Mouse (Mus musculus) forebrain, embryonic 11.5 days (tissue): Measurements from ENCODE around the gene Gm20388. TPM values are rescaled to one million over a fixed set of nuclear protein-coding genes. Genes with fewer than 3 reads are reported as not detected.

Experiments
- ATAC-seq: fragments of 200-750 bp; cut with Nextera tagmentation; replicated peaks from 2 replicates; pipeline ENCODE4 v1.8.0; 2017; ENCODE audit warnings: moderate TSS enrichment; ENCODE audit not compliant: low FRiP score
- DNase-seq: peaks from one replicate; pipeline ENCODE4 v3.0.0-alpha.2; 2017; ENCODE audit warnings: low spot score
- H3K27ac ChIP-seq: fragments of 300-500 bp; sonication (generic); 2 replicates; pipeline ENCODE4 v1.5.1; 2014; ENCODE audit warnings: low read depth, low read length
- H3K27me3 ChIP-seq: fragments of 300-500 bp; sonication (generic); 2 replicates; pipeline ENCODE4 v1.6.1; 2014; ENCODE audit warnings: mild to moderate bottlenecking, low read length, mixed read lengths; ENCODE audit not compliant: control insufficient read depth, insufficient read depth
- H3K36me3 ChIP-seq: fragments of 300-500 bp; sonication (generic); 2 replicates; pipeline ENCODE4 v1.6.1; 2014; ENCODE audit warnings: mild to moderate bottlenecking, low read length, moderate library complexity, mixed read lengths; ENCODE audit not compliant: control insufficient read depth, insufficient read depth
- H3K4me1 ChIP-seq: fragments of 300-500 bp; sonication (generic); replicated peaks from 2 replicates; pipeline ENCODE4 v1.6.1; 2014; ENCODE audit warnings: low read length, mixed read lengths; ENCODE audit not compliant: control insufficient read depth, insufficient read depth
- H3K4me2 ChIP-seq: fragments of 300-500 bp; sonication (generic); 2 replicates; pipeline ENCODE4 v1.6.1; 2014; ENCODE audit warnings: low read depth, mild to moderate bottlenecking, low read length, moderate library complexity, mixed read lengths; ENCODE audit not compliant: severe bottlenecking
- H3K4me3 ChIP-seq: fragments of 300-500 bp; sonication (generic); 2 replicates; pipeline ENCODE4 v1.5.1; 2014; ENCODE audit warnings: low read depth, low read length
- H3K9ac ChIP-seq: fragments of 300-500 bp; sonication (generic); 2 replicates; pipeline ENCODE4 v1.6.1; 2014; ENCODE audit warnings: low read length
- H3K9me3 ChIP-seq: fragments of 300-500 bp; sonication (generic); 2 replicates; pipeline ENCODE4 v1.6.1; 2016; ENCODE audit warnings: low read length, mixed read lengths; ENCODE audit not compliant: control insufficient read depth
- WGBS: fragments of 180-500 bp; shearing (Covaris S2); extraction: QIAGEN DNeasy Blood & Tissue Kit; methylation state at CpG from one replicate; pipeline ENCODE4 v1.1.7; 2014; 5-methylcytosine and 5-hydroxymethylcytosine counted together
- polyA plus RNA-seq: library from polyadenylated mRNA; unstranded; fragments of >200 nt; fragmentation: Nextera tagmentation; extraction: Ambion mirVana; gene quantifications from 2 replicates; pipeline ENCODE4 v1.2.1, GENCODE M21; 2014

The Gm20388 gene
- polyA plus RNA-seq, 1 experiment from 2014 or later: not detected

GRCm38 (mm10) chr8:120026991-120027390, 116.3 kb downstream of the Gm20388 start:
- Histone ChIP-seq H3K4me1 (no peaks in the 10 kb centered on the region), H3K27me3 (no peaks in the 10 kb centered on the region), H3K27ac (no peak overlapping the region), H3K4me2 (no peak overlapping the region), H3K4me3 (no peak overlapping the region), H3K36me3 (no peaks in the 10 kb centered on the region), H3K9me3 (no peaks in the 10 kb centered on the region), H3K9ac (no peak overlapping the region)
- WGBS: 90% methylated on average over 6 of the region's 6 CpGs
- ATAC-seq (no peak), DNase-seq (no peak)

- Histone ChIP-seq H3K4me3 (no peak overlapping the region), H3K27ac (no peak overlapping the region), H3K9me3 (no peaks in the 10 kb centered on the region), H3K9ac (no peak overlapping the region), H3K27me3 (no peaks in the 10 kb centered on the region), H3K4me1 (0 out of 2 replicates have a peak, but pooled peaks cover 2% of the 10 kb centered on the region), H3K4me2 (no peak overlapping the region), H3K36me3 (no peaks in the 10 kb centered on the region)
- ATAC-seq (no peak), DNase-seq (no peak)
- 75% methylated on average over 5 of the region's 5 CpGs for WGBS
Measured at GRCm38 (mm10) chr8:120030447-120030846, 119.8 kb downstream of the Gm20388 start.

- Histone ChIP-seq H3K4me3 (no peak overlapping the region), H3K9ac (no peak overlapping the region), H3K4me2 (no peak overlapping the region), H3K27ac (no peak overlapping the region), H3K9me3 (no peaks in the 10 kb centered on the region), H3K36me3 (no peaks in the 10 kb centered on the region), H3K27me3 (no peaks in the 10 kb centered on the region), H3K4me1 (0 out of 2 replicates have a peak, but pooled peaks cover 2% of the 10 kb centered on the region)
- WGBS: 85% methylated on average over 5 of the region's 5 CpGs
- ATAC-seq (no peak), DNase-seq (no peak)
Measured at GRCm38 (mm10) chr8:120032549-120033208, 122.0 kb downstream of the Gm20388 start.

- H3K9me3 ChIP-seq: no peaks in the 10 kb centered on the region
- H3K4me3 ChIP-seq: no peak overlapping the region
- H3K9ac ChIP-seq: no peak overlapping the region
- H3K27me3 ChIP-seq: no peaks in the 10 kb centered on the region
- DNase-seq: no peak
- no peak overlapping the region for H3K27ac ChIP-seq
- 0 out of 2 replicates have a peak, but pooled peaks cover 2% of the 10 kb centered on the region for H3K4me1 ChIP-seq
- WGBS: 31% methylated on average over 6 of the region's 6 CpGs
- H3K4me2 ChIP-seq: no peak overlapping the region
- no peak; the same call in 1 of the 2 replicates for ATAC-seq
- H3K36me3 ChIP-seq: no peaks in the 10 kb centered on the region
Measured at GRCm38 (mm10) chr8:120034471-120034870, 123.8 kb downstream of the Gm20388 start.

GRCm38 (mm10) chr8:120036111-120036510, 125.5 kb downstream of the Gm20388 start:
- Histone ChIP-seq H3K9ac (no peak overlapping the region), H3K4me1 (0 out of 2 replicates have a peak, but pooled peaks cover 2% of the 10 kb centered on the region), H3K36me3 (no peaks in the 10 kb centered on the region), H3K9me3 (no peaks in the 10 kb centered on the region), H3K27ac (no peak overlapping the region), H3K27me3 (no peaks in the 10 kb centered on the region), H3K4me3 (no peak overlapping the region), H3K4me2 (no peak overlapping the region)
- DNase-seq (no peak), ATAC-seq (no peak)
- whole genome bisulfite sequencing: 29% methylated on average over 9 of the region's 9 CpGs

- DNase-seq (no peak), ATAC-seq (no peak)
- H3K27ac ChIP-seq: no peak overlapping the region
- H3K9ac ChIP-seq: no peak overlapping the region
- H3K4me2 ChIP-seq: no peak overlapping the region
- WGBS: 89% methylated on average over 4 of the region's 4 CpGs
- no peaks in the 10 kb centered on the region for H3K36me3 ChIP-seq
- no peaks in the 10 kb centered on the region for H3K9me3 ChIP-seq
- no peaks in the 10 kb centered on the region for H3K27me3 ChIP-seq
- H3K4me1 ChIP-seq: 0 out of 2 replicates have a peak, but pooled peaks cover 2% of the 10 kb centered on the region
- H3K4me3 ChIP-seq: no peak overlapping the region
Measured at GRCm38 (mm10) chr8:120036578-120036977, 125.9 kb downstream of the Gm20388 start.

- ATAC-seq (no peak), DNase-seq (no peak)
- Histone ChIP-seq H3K9ac (no peak overlapping the region), H3K4me1 (0 out of 2 replicates have a peak, but pooled peaks cover 2% of the 10 kb centered on the region), H3K9me3 (no peaks in the 10 kb centered on the region), H3K4me2 (no peak overlapping the region), H3K27ac (no peak overlapping the region), H3K27me3 (no peaks in the 10 kb centered on the region), H3K36me3 (no peaks in the 10 kb centered on the region), H3K4me3 (no peak overlapping the region)
- WGBS: 88% methylated on average over 15 of the region's 15 CpGs
Measured at GRCm38 (mm10) chr8:120037199-120037598, 126.6 kb downstream of the Gm20388 start.

- Histone ChIP-seq H3K9ac (no peak overlapping the region), H3K27ac (no peak overlapping the region), H3K27me3 (no peaks in the 10 kb centered on the region), H3K4me2 (no peak overlapping the region), H3K36me3 (no peaks in the 10 kb centered on the region), H3K4me1 (0 out of 2 replicates have a peak, but pooled peaks cover 2% of the 10 kb centered on the region), H3K9me3 (no peaks in the 10 kb centered on the region), H3K4me3 (no peak overlapping the region)
- no peak for ATAC-seq
- no peak for DNase-seq
- WGBS: 91% methylated on average over 8 of the region's 8 CpGs
Measured at GRCm38 (mm10) chr8:120037611-120038010, 127.0 kb downstream of the Gm20388 start.

- DNase-seq: no peak
- ATAC-seq: no peak
- H3K9ac ChIP-seq: no peak overlapping the region
- no peaks in the 10 kb centered on the region for H3K27me3 ChIP-seq
- H3K4me3 ChIP-seq: no peak overlapping the region
- no peak overlapping the region for H3K4me2 ChIP-seq
- 89% methylated on average over 12 of the region's 12 CpGs for WGBS
- no peaks in the 10 kb centered on the region for H3K36me3 ChIP-seq
- H3K4me1 ChIP-seq: 0 out of 2 replicates have a peak, but pooled peaks cover 2% of the 10 kb centered on the region
- no peak overlapping the region for H3K27ac ChIP-seq
- H3K9me3 ChIP-seq: no peaks in the 10 kb centered on the region
Measured at GRCm38 (mm10) chr8:120038741-120039140, 128.1 kb downstream of the Gm20388 start.
